Comparison of ENCODE assay signal across 14 mouse cellular contexts in genomic region chr3:101430755-101431115, GRCm38 (mm10). TPM values are rescaled to one million over a fixed set of nuclear protein-coding genes. Genes with fewer than 3 reads are reported as not detected.
DNase-seq lines count a peak whose midpoint lies in the region; ATAC-seq lines count a peak whose summit lies in the region.
"Had no signal": no experiment of that assay in that cellular context is flagged by ENCODE, and none has a peak within 500 bp of the region (broad histone marks: within the 10 kb centered on the region; RNA-seq: fewer than 3 reads in every experiment).

No protein-coding gene starts in this region.

- peak overlapping the region; percentile 81 for H3K27ac ChIP-seq in heart, embryonic 13.5 days (replicated peaks)
- peak overlapping the region; percentile 37 for H3K27ac ChIP-seq in lung, embryonic 16.5 days (ENCODE audit: low read length)
- 0 out of 2 replicates have a peak overlapping the region, but pooled peaks have one; percentile 11 for H3K27ac ChIP-seq in liver, embryonic 13.5 days
- H3K27ac ChIP-seq in intestine, embryonic 16.5 days (ENCODE audit: low read length), result no peak overlapping the region
- H3K27ac ChIP-seq: hindbrain, embryonic 15.5 days; neural tube, embryonic 13.5 days had no signal

- peaks cover 61% of the 10 kb centered on the region for H3K36me3 ChIP-seq in heart, embryonic 13.5 days
- peaks cover 10% of the 10 kb centered on the region for H3K36me3 ChIP-seq in lung, embryonic 16.5 days (ENCODE audit: control insufficient read depth, insufficient read depth, low read length)
- H3K36me3 ChIP-seq in liver, embryonic 13.5 days, result peaks cover 19% of the 10 kb centered on the region; the same call in 1 of the 2 replicates
- H3K36me3 ChIP-seq in intestine, embryonic 16.5 days (ENCODE audit: control insufficient read depth, insufficient read depth, low read length), result 0 out of 2 replicates have a peak, but pooled peaks cover 3% of the 10 kb centered on the region

- no peaks in the 10 kb centered on the region for H3K9me3 ChIP-seq in heart, embryonic 13.5 days
- H3K9me3 ChIP-seq in lung, embryonic 16.5 days (ENCODE audit: control insufficient read depth, low read length), result no peaks in the 10 kb centered on the region
- no peaks in the 10 kb centered on the region for H3K9me3 ChIP-seq in liver, embryonic 13.5 days (replicated peaks)
- no peaks in the 10 kb centered on the region for H3K9me3 ChIP-seq in intestine, embryonic 16.5 days (ENCODE audit: control insufficient read depth, low read length)
- H3K9me3 ChIP-seq: hindbrain, embryonic 15.5 days; megakaryocyte, embryonic 14.5 days; neural tube, embryonic 13.5 days had no signal

- intact Hi-C loops in heart, postnatal 25 days (cut with DNase I), result no loop called here

- 29% methylated on average over 2 of the region's 2 CpGs for WGBS in heart, embryonic 13.5 days
- WGBS in lung, embryonic 16.5 days, result 30% methylated on average over 2 of the region's 2 CpGs
- WGBS in liver, embryonic 13.5 days (ENCODE audit: insufficient replicate concordance), result 57% methylated on average over 2 of the region's 2 CpGs
- 81% methylated on average over 2 of the region's 2 CpGs for WGBS in intestine, embryonic 16.5 days

- no peak overlapping the region for H3K9ac ChIP-seq in heart, embryonic 13.5 days
- no peak overlapping the region for H3K9ac ChIP-seq in lung, embryonic 16.5 days (ENCODE audit: low read length)
- no peak overlapping the region for H3K9ac ChIP-seq in liver, embryonic 13.5 days
- no peak overlapping the region for H3K9ac ChIP-seq in intestine, embryonic 16.5 days (ENCODE audit: low read depth, low read length)
- H3K9ac ChIP-seq: hindbrain, embryonic 15.5 days; neural tube, embryonic 13.5 days had no signal

- H3K4me1 ChIP-seq in heart, embryonic 13.5 days, result peaks cover 65% of the 10 kb centered on the region
- peaks cover 8% of the 10 kb centered on the region for H3K4me1 ChIP-seq in lung, embryonic 16.5 days (replicated peaks; ENCODE audit: control insufficient read depth, insufficient read depth, low read length)
- H3K4me1 ChIP-seq in liver, embryonic 13.5 days (replicated peaks), result peaks cover 27% of the 10 kb centered on the region
- no peaks in the 10 kb centered on the region for H3K4me1 ChIP-seq in intestine, embryonic 16.5 days (ENCODE audit: control insufficient read depth, insufficient read depth, low read length)

- no peaks in the 10 kb centered on the region for H3K27me3 ChIP-seq in heart, embryonic 13.5 days (replicated peaks)
- H3K27me3 ChIP-seq in lung, embryonic 16.5 days (ENCODE audit: control insufficient read depth, insufficient read depth, low read depth, low read length), result no peaks in the 10 kb centered on the region
- no peaks in the 10 kb centered on the region for H3K27me3 ChIP-seq in liver, embryonic 13.5 days
- H3K27me3 ChIP-seq in intestine, embryonic 16.5 days (replicated peaks; ENCODE audit: control insufficient read depth, insufficient read depth, low read length), result no peaks in the 10 kb centered on the region
- H3K27me3 ChIP-seq: hindbrain, embryonic 15.5 days; neural tube, embryonic 13.5 days had no signal

- ATAC-seq in heart, embryonic 13.5 days (ENCODE audit: extremely low read depth, insufficient number of reproducible peaks, low FRiP score, low TSS enrichment), result no peak
- peak; percentile 68 for ATAC-seq in lung, embryonic 16.5 days (ENCODE audit: low read depth)
- ATAC-seq in liver, embryonic 13.5 days (ENCODE audit: low read depth), result peak; percentile 37
- ATAC-seq in megakaryocyte-erythroid progenitor cell, adult 5-6 weeks (replicated peaks; ENCODE audit: low FRiP score, low TSS enrichment, poor library complexity, severe bottlenecking), result peak; percentile 12; the same call in 1 of the 2 replicates
- no peak for ATAC-seq in intestine, embryonic 16.5 days

- no peak overlapping the region for H3K4me3 ChIP-seq in heart, embryonic 13.5 days
- no peak overlapping the region for H3K4me3 ChIP-seq in lung, embryonic 16.5 days (ENCODE audit: low read length)
- no peak overlapping the region for H3K4me3 ChIP-seq in liver, embryonic 13.5 days (replicated peaks)
- H3K4me3 ChIP-seq in intestine, embryonic 16.5 days (ENCODE audit: low read length), result no peak overlapping the region
- H3K4me3 ChIP-seq: hindbrain, embryonic 15.5 days; megakaryocyte, embryonic 14.5 days; neural tube, embryonic 13.5 days had no signal

- DNase-seq in heart, postnatal 25 days (ENCODE audit: low spot score), result no peak
- no peak for DNase-seq in lung, adult 18-20 months
- no peak for DNase-seq in liver, embryonic 13.5 days
- no peak for DNase-seq in frontal cortex, postnatal 10 days (ENCODE audit: low spot score in 2 of 2)
- DNase-seq: B cell, adult 2 months; cerebellum, postnatal 14 days; kidney, adult 8-10 months had no signal

- peak overlapping the region; percentile 3 for H3K4me2 ChIP-seq in heart, embryonic 13.5 days
- H3K4me2 ChIP-seq in lung, embryonic 16.5 days (ENCODE audit: low read depth, low read length), result no peak overlapping the region
- H3K4me2 ChIP-seq in liver, embryonic 13.5 days, result 0 out of 2 replicates have a peak overlapping the region, but pooled peaks have one; percentile 17
- H3K4me2 ChIP-seq in intestine, embryonic 16.5 days (ENCODE audit: low read depth, low read length), result no peak overlapping the region
- H3K4me2 ChIP-seq: hindbrain, embryonic 15.5 days; neural tube, embryonic 13.5 days had no signal

RNA-seq across cellular contexts. Expression of gene Igsf3, which starts 53.9 kb away (rescaled TPM):
- 40.1 and 41.9 TPM in 2 replicates for polyA plus RNA-seq in heart, embryonic 13.5 days (2015; fragmentation: Nextera tagmentation; extraction: Ambion mirVana)
- total RNA-seq in heart, postnatal 25 days (2021), result 10 to 100 TPM; 11.6 to 12.5 TPM
- 40.5 and 40.6 TPM in 2 replicates for polyA plus RNA-seq in lung, embryonic 16.5 days (2015; fragmentation: Nextera tagmentation; extraction: Ambion mirVana)
- polyA plus RNA-seq in liver, embryonic 13.5 days (2015; fragmentation: Nextera tagmentation; extraction: Ambion mirVana), result 6.4 and 7.5 TPM in 2 replicates
- 14.2 and 22.4 TPM in 2 replicates for total RNA-seq in megakaryocyte-erythroid progenitor cell, adult 5-6 weeks (2014; fragmentation: Nextera tagmentation)
- total RNA-seq in megakaryocyte-erythroid progenitor cell, adult 5-6 weeks (2017), result 8.4 and 12.3 TPM in 2 replicates
- 17.9 and 19.2 TPM in 2 replicates for polyA plus RNA-seq in intestine, embryonic 16.5 days (2015; fragmentation: Nextera tagmentation; extraction: Ambion mirVana)

Comparison
In these comparisons a context has a peak if more than half of its experiments do, and no peak if none do; other contexts are left out.
1. ATAC-seq: peak in lung, embryonic 16.5 days (single experiment), liver, embryonic 13.5 days (single experiment) and megakaryocyte-erythroid progenitor cell, adult 5-6 weeks (single experiment); none in heart, embryonic 13.5 days (single experiment) and intestine, embryonic 16.5 days (single experiment).
2. H3K4me2 ChIP-seq: peak in heart, embryonic 13.5 days (single experiment) and liver, embryonic 13.5 days (single experiment); none in lung, embryonic 16.5 days (single experiment) and intestine, embryonic 16.5 days (single experiment).